Mouse (Mus musculus) megakaryocyte, embryonic 14.5 days (primary cell): Measurements from ENCODE around the gene Abca16.

ENCODE experiments used
- FLI1 ChIP-seq: IDR thresholded peaks from 2 replicates; pipeline ENCODE4 v1.6.1; 2012; ENCODE audit warnings: low read length, inconsistent platforms, mixed read lengths
- GATA1 ChIP-seq: IDR thresholded peaks from 3 replicates; pipeline ENCODE4 v1.6.1; 2012; ENCODE audit warnings: mixed read lengths, low read length, inconsistent platforms, borderline replicate concordance

GRCm38 (mm10) chr7:120552479-120553180 is 143.2 kb downstream of the Abca16 start:
- TF ChIP-seq GATA1 (no peak), FLI1 (no peak)
